Mouse (Mus musculus): Measurements from ENCODE around the gene Smc1b. TPM values are rescaled to one million over a fixed set of nuclear protein-coding genes. Genes with fewer than 3 reads are reported as not detected.

Smc1b gene
- polyA plus RNA-seq, 1 experiment from 2014 or later = not detected

DNA sequence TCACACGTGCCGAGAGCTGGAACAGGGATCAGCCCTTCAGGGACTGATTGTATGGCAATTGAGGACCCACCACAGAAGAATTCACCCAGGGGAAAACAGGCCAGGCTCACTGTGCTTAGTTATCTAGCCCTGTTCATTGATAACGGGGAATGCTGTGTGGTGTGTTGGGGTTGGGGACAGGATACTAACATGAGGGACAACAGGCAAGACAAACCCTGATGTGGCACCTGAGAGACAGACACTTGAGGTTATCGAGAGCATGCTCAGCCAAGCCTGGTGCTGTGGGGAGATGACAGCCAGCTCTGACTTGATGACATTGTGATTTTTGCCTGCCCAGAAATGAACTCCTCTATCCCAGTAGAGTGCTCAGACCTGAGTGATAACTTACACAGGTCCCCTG, 24.4 kb upstream of the Smc1b start:
- no peak for DNase-seq (ENCODE audit: low spot score)
- no peaks in the 10 kb centered on the region for H3K36me3 ChIP-seq
- WGBS = 76% methylated on average over 4 of the region's 4 CpGs

DNA sequence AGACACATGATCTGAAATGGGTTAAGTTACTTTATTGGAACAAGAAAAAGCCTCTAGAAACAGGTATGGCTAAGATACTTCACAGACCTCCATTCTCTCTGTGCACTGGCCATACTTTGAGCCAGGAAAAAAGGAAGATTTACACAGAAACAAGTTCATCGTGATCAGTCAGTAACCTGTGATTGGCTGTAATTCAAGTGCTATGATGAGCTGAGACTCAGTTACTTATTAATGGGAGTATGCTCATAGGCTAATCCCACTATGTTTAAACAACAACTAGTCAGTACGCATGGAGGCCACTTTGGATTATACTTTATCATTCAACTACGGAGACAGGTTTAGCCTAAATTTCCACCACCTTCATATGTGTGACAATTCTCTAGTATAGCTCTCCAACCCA, 22.3 kb upstream of the Smc1b start:
- Histone ChIP-seq H3K27me3 (ENCODE audit: insufficient read depth, poor library complexity, severe bottlenecking) (no peaks in the 10 kb centered on the region), H3K36me3 (no peaks in the 10 kb centered on the region), H3K27ac (no peak overlapping the region), H3K9me3 (no peaks in the 10 kb centered on the region; the same call in 1 of the 2 replicates), H3K4me1 (replicated peaks) (no peaks in the 10 kb centered on the region), H3K4me3 (no peak overlapping the region)
- WGBS = 95% methylated on average over 3 of the region's 3 CpGs
- DNase-seq (ENCODE audit: low spot score) = no peak

More for the DNA sequence above, 24.4 kb upstream of the Smc1b start:
- H3K4me1 ChIP-seq (replicated peaks) = no peaks in the 10 kb centered on the region
- no peak overlapping the region for H3K27ac ChIP-seq
- H3K27me3 ChIP-seq (ENCODE audit: insufficient read depth, poor library complexity, severe bottlenecking) = no peaks in the 10 kb centered on the region
- no peaks in the 10 kb centered on the region; the same call in 1 of the 2 replicates for H3K9me3 ChIP-seq
- H3K4me3 ChIP-seq = no peak overlapping the region

DNA sequence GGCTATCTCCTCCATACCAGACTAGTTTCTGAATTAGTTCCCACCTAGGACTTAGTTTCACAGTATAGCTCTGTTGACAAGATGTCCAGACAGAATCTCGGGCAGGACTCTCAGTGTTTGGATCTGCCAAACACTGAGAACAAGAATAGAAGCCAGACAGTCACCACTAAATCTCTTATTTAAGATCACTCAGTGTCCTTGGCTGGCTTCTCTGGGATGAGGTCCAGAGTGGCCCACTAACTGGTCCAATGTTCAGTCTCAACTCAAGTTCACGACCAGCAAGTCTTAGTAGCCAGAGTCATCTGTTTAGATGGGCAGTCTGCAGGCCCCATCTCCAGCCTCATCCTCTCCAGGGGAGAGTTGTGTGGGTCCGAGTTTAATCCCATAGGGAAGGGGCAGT, 20.8 kb upstream of the Smc1b start:
- Histone ChIP-seq H3K36me3 (no peaks in the 10 kb centered on the region), H3K27ac (no peak overlapping the region), H3K27me3 (ENCODE audit: insufficient read depth, poor library complexity, severe bottlenecking) (no peaks in the 10 kb centered on the region), H3K4me1 (replicated peaks) (0 out of 2 replicates have a peak, but pooled peaks cover 2% of the 10 kb centered on the region), H3K9me3 (no peaks in the 10 kb centered on the region), H3K4me3 (no peak overlapping the region)
- WGBS = 80% methylated on average over 3 of the region's 3 CpGs
- no peak for DNase-seq (ENCODE audit: low spot score)

DNA sequence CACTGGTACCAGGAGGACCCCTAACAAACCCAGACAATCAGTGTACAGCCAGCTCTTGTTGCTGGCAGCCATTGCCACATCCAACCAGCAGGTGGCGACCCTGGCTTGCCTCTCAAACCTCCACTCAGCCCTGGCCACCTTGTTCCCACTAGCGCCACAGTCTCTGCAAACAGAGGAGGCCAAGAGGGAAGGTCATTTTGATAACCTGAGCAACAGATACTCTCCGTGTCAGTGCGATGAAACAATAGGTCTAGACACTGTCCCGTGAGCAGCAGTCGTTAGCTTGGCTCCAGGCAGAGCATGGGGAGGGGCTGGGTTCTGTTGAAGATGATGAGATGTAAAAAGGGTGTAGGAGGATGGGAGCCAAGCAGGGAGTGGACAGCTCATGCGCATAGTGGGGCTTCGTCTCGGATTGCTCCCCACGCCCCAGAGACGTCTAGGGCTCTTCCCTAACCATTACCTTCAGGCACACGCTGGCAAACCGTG, 19.7 kb upstream of the Smc1b start:
- Histone ChIP-seq H3K9me3 (no peaks in the 10 kb centered on the region), H3K36me3 (no peaks in the 10 kb centered on the region), H3K27me3 (ENCODE audit: insufficient read depth, poor library complexity, severe bottlenecking) (no peaks in the 10 kb centered on the region), H3K4me3 (no peak overlapping the region), H3K27ac (no peak overlapping the region), H3K4me1 (replicated peaks) (0 out of 2 replicates have a peak, but pooled peaks cover 3% of the 10 kb centered on the region)
- WGBS = 29% methylated on average over 13 of the region's 13 CpGs
- peak; percentile 80 for DNase-seq (ENCODE audit: low spot score)

DNA sequence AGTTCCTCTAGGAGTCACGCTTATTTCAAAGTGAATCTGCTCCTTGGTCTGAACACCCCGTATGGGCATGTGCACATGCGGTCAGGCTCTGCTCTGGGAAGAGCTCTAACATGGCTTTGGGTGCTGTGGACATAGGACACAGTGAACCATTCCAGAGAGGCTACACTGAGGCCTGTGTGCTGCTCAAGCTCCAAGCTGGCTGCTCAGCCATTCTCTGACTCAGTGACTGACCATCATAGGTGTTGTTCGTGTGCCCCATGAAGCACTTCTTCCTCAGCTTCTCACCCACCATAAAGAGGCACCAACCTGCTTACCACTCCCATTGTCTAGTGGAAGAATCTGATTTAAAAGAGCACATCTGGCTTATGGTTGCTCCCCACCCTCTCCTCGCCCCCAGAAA, 12.5 kb upstream of the Smc1b start:
- H3K27me3 ChIP-seq (ENCODE audit: insufficient read depth, poor library complexity, severe bottlenecking) = no peaks in the 10 kb centered on the region
- H3K4me1 ChIP-seq (replicated peaks) = peaks cover 12% of the 10 kb centered on the region
- no peak overlapping the region for H3K27ac ChIP-seq
- whole genome bisulfite sequencing = 86% methylated on average over 5 of the region's 5 CpGs
- H3K36me3 ChIP-seq = no peaks in the 10 kb centered on the region
- no peak overlapping the region for H3K4me3 ChIP-seq
- no peaks in the 10 kb centered on the region for H3K9me3 ChIP-seq
- DNase-seq (ENCODE audit: low spot score) = no peak

DNA sequence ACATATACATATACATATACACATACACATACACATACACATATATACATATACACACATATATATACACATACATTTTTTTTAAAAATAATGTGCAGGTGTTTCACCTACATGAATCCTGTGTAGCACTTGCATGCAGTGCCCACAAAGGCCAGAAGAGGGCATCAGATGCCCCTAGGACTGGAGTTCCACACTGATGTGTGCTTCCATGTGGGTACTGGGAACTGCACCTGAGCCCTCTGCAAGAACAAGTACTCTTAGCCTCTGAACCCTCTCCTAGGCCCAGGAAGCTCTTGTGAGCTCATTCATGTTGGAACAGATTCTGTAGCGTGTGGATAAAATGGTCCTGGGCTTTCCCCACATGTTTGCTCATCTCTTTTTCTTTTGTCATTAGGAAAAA, 12.0 kb upstream of the Smc1b start:
- WGBS = 96% methylated on average over 1 of the region's 1 CpGs
- H3K36me3 ChIP-seq = no peaks in the 10 kb centered on the region
- H3K27me3 ChIP-seq (ENCODE audit: insufficient read depth, poor library complexity, severe bottlenecking) = no peaks in the 10 kb centered on the region
- no peaks in the 10 kb centered on the region for H3K9me3 ChIP-seq
- H3K4me1 ChIP-seq (replicated peaks) = peaks cover 12% of the 10 kb centered on the region
- no peak overlapping the region for H3K27ac ChIP-seq
- peak; percentile 2 for DNase-seq (ENCODE audit: low spot score)
- H3K4me3 ChIP-seq = no peak overlapping the region

DNA sequence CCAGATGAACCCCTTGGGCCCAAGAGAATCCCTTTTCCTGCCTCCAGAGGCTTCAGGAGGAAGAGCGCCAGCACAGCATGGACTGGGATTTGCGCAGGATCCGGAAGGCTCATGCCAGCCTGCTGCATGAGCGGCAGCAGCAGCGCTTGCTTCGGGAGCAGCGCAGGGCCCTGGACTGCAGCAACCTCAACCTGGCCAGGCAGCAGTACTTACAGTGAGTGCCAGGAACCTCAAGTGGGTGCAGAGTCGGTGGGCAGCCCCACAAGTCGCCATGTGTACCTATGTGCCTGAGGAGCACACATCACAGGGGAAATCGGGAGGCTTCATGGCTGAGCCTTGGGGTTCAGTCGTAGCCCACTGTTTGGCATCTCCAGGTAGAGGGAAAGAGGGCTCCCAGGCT, 11.4 kb upstream of the Smc1b start:
- no peak overlapping the region for H3K4me3 ChIP-seq
- DNase-seq (ENCODE audit: low spot score) = no peak
- no peak overlapping the region for H3K27ac ChIP-seq
- H3K27me3 ChIP-seq (ENCODE audit: insufficient read depth, poor library complexity, severe bottlenecking) = no peaks in the 10 kb centered on the region
- peaks cover 12% of the 10 kb centered on the region for H3K4me1 ChIP-seq (replicated peaks)
- no peaks in the 10 kb centered on the region for H3K9me3 ChIP-seq
- H3K36me3 ChIP-seq = no peaks in the 10 kb centered on the region
- WGBS = 89% methylated on average over 11 of the region's 11 CpGs

DNA sequence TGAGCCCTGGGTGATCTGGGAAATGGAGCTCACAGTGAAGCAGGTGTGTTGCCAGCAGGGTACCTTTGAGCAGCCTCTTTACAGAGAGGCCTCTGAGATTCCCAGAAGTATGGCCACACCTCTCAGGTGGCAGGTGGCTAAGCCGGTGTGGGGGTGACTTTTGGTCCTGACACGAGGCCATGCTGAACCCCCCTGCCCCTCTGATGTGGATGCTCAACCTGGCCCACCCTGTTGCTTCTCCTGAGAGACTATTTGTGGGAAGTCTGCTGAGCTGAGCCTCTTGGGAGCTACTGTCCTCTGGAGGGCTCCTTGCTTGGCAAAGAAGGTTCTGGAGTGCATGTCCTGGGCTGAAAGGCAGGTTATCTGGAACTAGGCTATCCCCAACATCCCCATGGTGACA, 10.7 kb upstream of the Smc1b start:
- H3K27me3 ChIP-seq (ENCODE audit: insufficient read depth, poor library complexity, severe bottlenecking) = no peaks in the 10 kb centered on the region
- H3K27ac ChIP-seq = no peak overlapping the region; the same call in 1 of the 2 replicates
- WGBS = 70% methylated on average over 2 of the region's 2 CpGs
- no peaks in the 10 kb centered on the region for H3K9me3 ChIP-seq
- no peaks in the 10 kb centered on the region for H3K36me3 ChIP-seq
- no peak overlapping the region for H3K4me3 ChIP-seq
- DNase-seq (ENCODE audit: low spot score) = no peak
- H3K4me1 ChIP-seq (replicated peaks) = peaks cover 9% of the 10 kb centered on the region

DNA sequence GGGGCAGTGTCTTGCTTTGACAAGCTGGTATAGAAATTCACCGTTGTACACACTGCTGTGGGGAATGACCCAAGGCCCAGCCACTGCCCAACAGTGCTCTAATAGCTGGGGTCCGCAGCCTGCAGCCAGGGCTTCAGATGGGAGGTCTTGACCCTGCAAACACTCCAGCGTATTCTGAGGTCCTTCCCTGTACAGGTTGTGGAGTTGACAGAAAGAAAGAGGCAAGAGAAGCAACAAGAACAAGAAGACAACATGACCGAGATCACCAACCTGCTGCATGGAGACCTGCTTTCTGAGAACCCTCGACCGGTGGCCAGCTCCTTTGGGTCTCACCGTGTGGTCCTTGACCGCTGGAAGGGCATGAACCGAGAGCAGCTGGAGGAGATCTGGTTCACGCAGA, 9.5 kb upstream of the Smc1b start:
- 87% methylated on average over 10 of the region's 10 CpGs for WGBS
- H3K4me3 ChIP-seq = no peak overlapping the region
- DNase-seq (ENCODE audit: low spot score) = no peak

DNA sequence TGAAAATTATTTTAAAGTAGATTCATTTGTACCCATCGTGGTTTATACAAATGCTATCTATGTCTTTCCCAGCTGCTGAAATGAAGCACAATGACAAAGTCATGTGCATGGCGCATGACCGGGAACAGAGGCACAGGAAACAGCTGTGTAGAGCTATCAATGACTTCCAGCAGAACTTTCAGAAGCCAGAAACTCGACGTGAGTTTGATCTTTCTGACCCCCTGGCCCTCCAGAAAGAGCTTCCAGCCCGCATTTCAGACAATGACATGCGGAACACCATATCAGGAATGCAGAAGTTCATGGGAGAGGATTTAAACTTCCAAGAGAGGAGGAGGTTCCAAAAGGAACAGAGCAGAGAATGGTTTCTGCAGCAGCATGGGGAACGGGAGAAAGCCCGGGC, 3.4 kb upstream of the Smc1b start:
- Histone ChIP-seq H3K27me3 (ENCODE audit: insufficient read depth, poor library complexity, severe bottlenecking) (peaks cover 32% of the 10 kb centered on the region), H3K4me1 (replicated peaks) (peaks cover 15% of the 10 kb centered on the region), H3K27ac (no peak overlapping the region), H3K9me3 (peaks cover 6% of the 10 kb centered on the region; the same call in 1 of the 2 replicates), H3K4me3 (no peak overlapping the region), H3K36me3 (no peaks in the 10 kb centered on the region)
- no peak for DNase-seq (ENCODE audit: low spot score)
- WGBS = 40% methylated on average over 9 of the region's 9 CpGs

More for the DNA sequence above, 9.5 kb upstream of the Smc1b start:
- H3K4me1 ChIP-seq (replicated peaks) = peaks cover 9% of the 10 kb centered on the region
- no peaks in the 10 kb centered on the region for H3K27me3 ChIP-seq (ENCODE audit: insufficient read depth, poor library complexity, severe bottlenecking)
- no peak overlapping the region for H3K27ac ChIP-seq
- no peaks in the 10 kb centered on the region for H3K9me3 ChIP-seq
- H3K36me3 ChIP-seq = no peaks in the 10 kb centered on the region

DNA sequence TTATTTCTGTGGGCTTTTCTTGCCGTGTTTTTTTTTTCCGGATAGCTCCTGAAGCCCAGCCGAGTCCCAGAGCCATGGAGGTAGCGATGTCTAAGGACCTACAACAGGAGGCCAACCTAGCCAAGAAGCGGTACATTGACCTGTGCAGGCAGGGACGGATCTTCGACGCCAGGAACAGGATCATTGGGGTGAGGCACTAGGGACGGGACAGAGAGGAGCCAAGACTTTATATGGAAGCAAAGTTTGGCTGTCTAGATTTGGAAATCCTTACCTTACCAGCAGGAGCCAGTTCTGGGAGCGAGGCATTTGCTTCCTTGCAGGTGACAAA, 393 bp upstream of the Smc1b start:
- DNase-seq (ENCODE audit: low spot score) = no peak
- 20% methylated on average over 10 of the region's 10 CpGs for WGBS
- H3K27ac ChIP-seq = peak overlapping the region; percentile 78; the same call in 1 of the 2 replicates
- H3K27me3 ChIP-seq (ENCODE audit: insufficient read depth, poor library complexity, severe bottlenecking) = peaks cover 32% of the 10 kb centered on the region
- no peaks in the 10 kb centered on the region for H3K36me3 ChIP-seq
- peaks cover 15% of the 10 kb centered on the region for H3K4me1 ChIP-seq (replicated peaks)
- H3K9me3 ChIP-seq = peaks cover 6% of the 10 kb centered on the region; the same call in 1 of the 2 replicates
- H3K4me3 ChIP-seq = peak overlapping the region; percentile 45

DNA sequence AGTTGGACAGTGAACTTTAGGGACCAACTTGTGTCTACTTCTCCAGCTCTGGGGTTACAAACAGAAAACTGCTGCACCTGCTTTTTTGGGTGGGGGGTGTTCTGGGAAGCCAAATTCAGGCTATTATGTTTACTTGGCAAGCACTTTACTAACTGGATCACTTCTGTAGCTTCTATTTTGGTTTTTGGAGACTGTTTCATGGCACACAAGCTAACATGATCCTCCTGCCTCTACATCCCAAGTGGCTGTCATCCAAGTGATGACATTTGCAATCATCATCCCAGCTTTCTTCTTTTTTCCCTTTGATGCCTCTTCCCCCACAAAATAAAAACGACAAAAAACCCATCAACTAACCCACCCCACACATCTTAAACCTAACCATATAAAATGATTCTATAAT, 46.1 kb downstream of the Smc1b start:
- H3K27ac ChIP-seq = no peak overlapping the region
- no peaks in the 10 kb centered on the region for H3K4me1 ChIP-seq (replicated peaks)
- DNase-seq (ENCODE audit: low spot score) = no peak
- 80% methylated on average over 1 of the region's 1 CpGs for WGBS
- H3K9me3 ChIP-seq = no peaks in the 10 kb centered on the region
- no peaks in the 10 kb centered on the region for H3K36me3 ChIP-seq
- H3K4me3 ChIP-seq = no peak overlapping the region
- H3K27me3 ChIP-seq (ENCODE audit: insufficient read depth, poor library complexity, severe bottlenecking) = no peaks in the 10 kb centered on the region

DNA sequence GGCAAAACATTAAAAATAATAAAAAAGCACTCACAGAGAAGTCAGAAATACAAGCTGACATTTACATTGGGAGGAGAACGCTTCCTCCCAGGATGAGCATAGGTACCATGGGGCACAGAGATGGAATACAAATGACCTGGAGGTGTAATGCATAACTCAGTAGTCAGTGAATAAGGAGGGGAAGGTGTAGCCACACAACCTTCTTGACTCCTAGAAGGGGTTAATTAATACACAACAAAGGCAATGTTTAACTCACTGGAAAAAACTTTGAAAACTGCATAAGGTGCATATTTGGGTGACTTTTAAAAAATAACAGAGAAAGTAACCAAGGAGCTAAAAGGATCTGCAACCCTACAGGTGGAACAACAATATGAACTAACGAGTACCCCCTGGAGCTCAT, 59.1 kb downstream of the Smc1b start:
- H3K4me3 ChIP-seq = no peak overlapping the region
- no peaks in the 10 kb centered on the region for H3K27me3 ChIP-seq (ENCODE audit: insufficient read depth, poor library complexity, severe bottlenecking)
- WGBS = 89% methylated on average over 2 of the region's 2 CpGs
- no peaks in the 10 kb centered on the region for H3K4me1 ChIP-seq (replicated peaks)
- no peak overlapping the region for H3K27ac ChIP-seq
- H3K9me3 ChIP-seq = no peaks in the 10 kb centered on the region
- DNase-seq (ENCODE audit: low spot score) = no peak
- no peaks in the 10 kb centered on the region for H3K36me3 ChIP-seq

DNA sequence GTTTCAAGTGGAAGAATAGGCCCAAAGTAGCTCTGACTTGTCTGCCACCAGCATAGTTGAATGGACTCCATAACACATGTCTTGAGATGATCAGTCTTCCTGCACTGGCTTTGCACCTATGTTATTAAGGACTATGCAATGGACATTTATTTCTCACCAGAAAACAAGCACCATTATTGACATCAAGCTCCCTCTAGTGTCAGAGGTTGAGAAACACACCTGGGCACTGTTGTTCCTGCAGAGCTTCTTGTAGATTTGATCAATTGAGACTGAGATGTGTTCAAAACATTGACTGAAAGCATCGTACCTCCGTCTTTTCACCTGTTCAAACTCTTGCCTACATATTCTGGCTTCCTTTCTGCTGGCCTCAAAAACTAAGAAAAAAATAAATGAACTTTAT, 61.2 kb downstream of the Smc1b start:
- Histone ChIP-seq H3K36me3 (no peaks in the 10 kb centered on the region), H3K27me3 (ENCODE audit: insufficient read depth, poor library complexity, severe bottlenecking) (no peaks in the 10 kb centered on the region), H3K9me3 (no peaks in the 10 kb centered on the region), H3K27ac (no peak overlapping the region), H3K4me1 (replicated peaks) (no peaks in the 10 kb centered on the region), H3K4me3 (no peak overlapping the region)
- 39% methylated on average over 2 of the region's 2 CpGs for WGBS
- DNase-seq (ENCODE audit: low spot score) = peak; percentile 43

Measured in hindbrain, embryonic 10.5 days (tissue).